Mouse (Mus musculus) mammary gland, adult 2 months (tissue): ENCODE data around the gene Trim26. TPM values are rescaled to one million over a fixed set of nuclear protein-coding genes. Genes with fewer than 3 reads are reported as not detected.

Experiments
- polyA plus RNA-seq: library from polyadenylated mRNA; depleted of rRNA; stranded (reverse); fragments of >200 nt; gene quantifications from 2 replicates; pipeline ENCODE4 v1.2.3, GENCODE M21; 2012; ENCODE audit warnings: low replicate concordance; rRNA removed

Gene Trim26
- polyA plus RNA-seq, result 40.7 and 59.8 TPM in 2 replicates

DNA sequence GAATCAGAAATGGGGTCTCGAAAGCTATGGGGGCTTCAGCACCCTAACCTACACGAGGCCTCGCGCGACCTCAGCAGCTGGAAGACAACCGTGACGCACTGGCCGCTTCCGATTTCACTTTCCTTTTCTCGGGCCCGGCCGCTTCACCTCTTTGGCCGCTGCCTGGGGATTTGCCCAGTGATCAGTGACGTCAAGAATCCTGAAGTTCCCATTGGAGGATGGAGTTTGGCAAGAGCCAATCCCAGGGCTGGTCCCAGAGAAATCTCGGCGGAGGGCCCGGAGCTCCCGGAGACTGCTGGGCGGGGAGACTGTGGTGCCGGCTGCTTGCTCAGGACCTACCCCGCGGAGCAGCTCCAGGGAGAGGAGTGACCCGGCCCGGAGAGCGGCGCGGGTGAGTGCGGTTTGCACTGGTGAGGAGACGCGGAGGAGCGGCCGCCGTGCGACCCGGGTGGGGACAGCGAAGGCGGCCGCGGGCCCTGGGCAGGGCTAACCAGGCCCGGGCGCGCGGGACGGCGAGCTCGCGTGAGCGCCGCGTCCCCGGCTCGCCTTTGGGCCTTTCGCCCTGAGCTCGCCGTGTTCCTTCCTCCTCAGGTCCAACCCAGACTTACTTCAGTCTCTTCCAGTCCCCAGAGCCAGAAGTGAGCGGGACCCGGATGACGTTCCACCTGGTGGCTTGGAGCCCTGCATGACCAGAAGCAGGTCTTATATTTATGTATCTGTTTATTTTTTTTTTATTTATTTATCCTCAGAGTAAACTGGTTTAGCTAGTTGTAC is at the start of gene Trim26:
Trim26 (plus strand) TSS at position 261 of the 774 bp plus-strand sequence.

DNA sequence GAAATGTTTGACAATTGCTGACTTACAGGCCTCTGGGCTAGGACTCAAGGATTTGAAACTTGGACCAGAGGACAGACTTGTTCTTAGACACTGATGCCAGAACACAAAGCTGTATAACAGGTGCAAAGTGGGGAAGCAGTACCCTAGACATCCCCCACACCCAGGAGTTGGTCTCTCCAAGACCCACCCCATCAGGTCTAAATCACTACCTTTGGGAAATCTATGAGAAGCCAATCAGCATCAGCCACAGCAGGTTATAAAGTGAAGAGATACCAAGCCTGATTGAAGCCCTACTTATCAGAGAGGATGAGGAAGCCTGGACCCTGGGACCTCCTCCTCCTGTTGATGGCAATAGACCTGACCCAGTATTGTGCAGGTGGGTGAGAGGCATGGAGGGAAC is 25.1 kb upstream of the Trim26 start, which contains the start of gene H2-M10.6:
H2-M10.6 (plus strand) TSS at position 301 of the 400 bp plus-strand sequence.

DNA sequence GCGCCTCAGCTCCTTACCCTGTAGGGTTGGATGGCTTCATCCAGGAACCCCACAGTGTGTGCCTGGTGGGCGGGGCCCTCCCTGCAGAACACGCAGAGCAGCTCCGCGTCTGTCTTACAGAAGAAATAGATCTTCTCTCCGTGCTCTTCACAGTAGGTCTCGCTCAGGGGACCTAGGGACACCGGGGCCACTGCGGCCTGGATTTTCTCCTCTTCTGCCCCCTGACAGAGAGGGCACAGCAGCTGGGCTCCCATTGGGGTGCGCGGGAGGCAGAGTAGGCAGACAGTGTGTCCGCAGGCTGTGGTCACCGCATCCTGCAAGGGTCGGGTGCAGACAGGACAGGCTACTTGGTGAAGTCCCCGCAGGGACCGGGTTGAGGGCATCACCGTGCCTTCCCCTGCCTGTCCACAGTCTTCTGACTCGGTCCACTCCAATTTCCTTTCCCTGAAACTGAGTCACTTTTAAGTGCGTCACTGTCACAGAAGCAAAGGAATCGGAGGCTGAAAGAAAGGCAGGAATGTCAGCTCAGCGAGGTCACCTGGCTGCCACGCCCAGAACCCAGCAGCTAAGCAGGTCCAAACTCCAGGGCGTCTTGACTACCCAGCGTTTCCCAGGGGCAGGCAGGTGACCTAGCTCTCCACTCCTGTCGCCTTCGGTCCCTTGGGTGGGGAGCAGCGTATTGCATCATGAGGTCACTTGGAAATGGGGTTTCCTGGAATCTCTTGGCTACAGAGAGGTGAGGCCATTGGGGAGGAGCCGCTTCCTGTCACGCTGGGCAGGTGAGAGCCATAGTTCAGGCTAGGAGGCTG is 30.0 kb downstream of the Trim26 start, which contains the start of gene Trim15:
Trim15 (minus strand) TSS at position 492 of the 809 bp plus-strand sequence.

DNA sequence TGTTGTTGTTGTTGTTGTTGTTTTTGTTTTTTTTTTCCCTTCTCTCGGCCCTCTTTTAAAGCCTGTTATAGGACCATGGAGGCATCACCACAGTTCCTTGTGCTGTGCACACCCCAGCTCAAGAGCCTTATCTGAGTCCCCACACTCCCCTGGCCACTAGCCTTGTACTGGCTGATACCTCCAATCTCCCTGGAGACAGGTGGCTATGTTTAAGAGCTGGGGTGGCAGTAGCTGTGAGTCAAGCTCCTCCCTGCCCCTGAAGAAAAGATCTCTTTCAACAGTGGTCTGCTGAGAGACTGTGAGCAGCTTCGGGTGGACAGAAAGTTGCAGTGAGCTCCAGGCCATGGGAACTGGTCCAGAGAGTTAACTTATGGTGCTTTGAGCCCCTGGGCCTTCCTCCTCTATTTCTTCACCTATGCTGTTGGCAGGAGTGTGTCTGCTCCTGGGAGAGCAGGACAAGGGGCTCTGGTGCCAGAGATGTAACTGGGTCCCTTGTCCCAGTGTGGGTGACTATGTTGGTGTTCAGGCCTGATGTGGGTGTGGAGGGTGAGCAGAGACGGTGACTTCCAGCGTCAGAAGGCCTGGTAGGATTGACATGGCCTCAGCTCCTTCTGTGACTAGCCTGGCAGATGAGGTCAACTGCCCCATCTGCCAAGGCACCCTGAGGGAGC is 32.5 kb downstream of the Trim26 start, which contains the start of gene Trim10:
Trim10 (plus strand) TSS at position 291 of the 671 bp plus-strand sequence.

DNA sequence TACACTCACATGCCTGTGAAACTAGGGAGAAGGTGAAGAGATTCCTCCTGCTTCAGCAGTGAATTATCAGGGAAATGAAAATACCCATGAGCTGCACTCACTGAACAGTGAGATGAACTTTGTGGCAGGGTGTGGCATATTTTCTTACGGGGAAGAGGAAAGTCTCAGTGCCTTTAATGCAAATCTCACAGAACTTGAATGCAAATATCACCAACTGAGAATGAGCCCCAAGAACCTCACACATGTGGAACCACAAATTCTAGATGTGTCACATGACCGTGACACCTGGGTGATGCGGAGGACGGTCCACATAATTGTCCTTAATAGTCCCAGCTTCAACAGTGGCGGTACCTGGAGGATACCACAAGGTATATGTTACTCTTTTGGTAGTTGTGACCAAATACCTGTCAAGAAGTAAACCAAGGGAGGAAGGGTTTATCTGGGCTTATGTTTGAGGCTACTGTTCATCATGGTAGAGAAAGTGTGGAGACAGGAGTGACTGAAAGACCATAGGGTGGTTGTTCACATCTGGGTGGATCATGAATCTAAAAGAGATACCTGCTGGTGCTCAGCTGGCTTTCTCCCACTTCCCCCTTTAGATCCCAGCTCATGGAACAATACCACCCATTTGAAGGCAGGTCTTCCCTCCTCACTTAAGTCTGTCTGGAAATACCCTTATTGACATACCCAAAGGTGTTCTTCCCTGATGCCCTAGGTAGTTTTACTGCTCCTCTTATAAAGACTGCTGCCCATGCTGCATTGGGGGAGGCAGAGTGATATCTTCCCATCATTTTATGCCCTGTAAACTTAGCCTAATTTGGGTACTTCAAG is 53.4 kb downstream of the Trim26 start, which contains the start of gene Trim40:
Trim40 (minus strand) TSS at position 51 of the 831 bp plus-strand sequence.

DNA sequence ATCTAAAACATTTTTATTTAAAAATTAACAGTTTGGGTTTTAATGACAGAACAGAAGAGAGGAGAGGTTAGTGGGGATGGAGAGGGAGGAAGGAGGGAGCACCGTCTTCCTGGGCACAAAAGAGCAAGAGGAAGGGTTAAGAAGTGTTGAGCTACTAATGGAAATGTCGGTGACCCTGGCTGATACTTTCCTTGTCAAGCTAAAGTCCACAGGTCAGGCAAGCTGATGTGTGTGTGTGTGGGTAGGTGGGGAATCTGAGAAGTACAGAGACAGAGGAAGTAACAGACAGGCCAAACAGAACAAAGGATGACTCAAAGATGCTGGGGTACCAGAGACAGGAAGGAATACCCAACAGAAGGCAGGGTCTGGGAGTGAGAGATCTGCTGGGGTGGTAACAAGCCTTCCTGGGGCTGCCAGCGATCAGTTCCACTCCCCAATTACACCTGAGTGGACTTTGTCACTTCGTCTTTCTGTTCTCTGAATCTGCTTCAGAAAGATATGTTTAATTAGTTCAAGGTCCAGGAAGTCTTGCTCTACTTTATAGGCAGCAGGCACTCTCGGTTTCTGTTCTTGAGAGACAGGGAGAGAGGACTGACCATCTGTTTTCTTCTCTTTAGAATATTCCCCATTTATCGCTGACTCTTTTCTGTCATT is 60.7 kb downstream of the Trim26 start, which contains the start of gene Trim31:
Trim31 (plus strand) TSS at position 567 of the 654 bp plus-strand sequence.

Other genes starting within 250 kb of the Trim26 start
- 0.97 and 1.9 TPM in 2 replicates for gene H2-M9, start 194.5 kb upstream of the Trim26 start, polyA plus RNA-seq
- not detected in 2 replicates for gene H2-M1, start 164.9 kb upstream of the Trim26 start, polyA plus RNA-seq
- gene H2-M10.5, start 64.2 kb upstream of the Trim26 start, polyA plus RNA-seq, result not detected in 2 replicates
- not detected in 2 replicates for gene H2-M10.6, start 25.0 kb upstream of the Trim26 start, polyA plus RNA-seq
- not detected in 2 replicates for gene Trim15, start 30.1 kb downstream of the Trim26 start, polyA plus RNA-seq
- gene Trim10, start 32.4 kb downstream of the Trim26 start, polyA plus RNA-seq, result not detected in 2 replicates
- gene Trim40, start 53.0 kb downstream of the Trim26 start, polyA plus RNA-seq, result 0.07 TPM in 1 of 2 replicates, not detected in the other
- not detected in 2 replicates for gene Trim31, start 61.0 kb downstream of the Trim26 start, polyA plus RNA-seq
- 5.6 and 7.9 TPM in 2 replicates for gene Rnf39, start 105.8 kb downstream of the Trim26 start, polyA plus RNA-seq
- gene Ppp1r11, start 114.6 kb downstream of the Trim26 start, polyA plus RNA-seq, result 36.0 and 37.2 TPM in 2 replicates
- gene Znrd1, start 121.4 kb downstream of the Trim26 start, polyA plus RNA-seq, result 19.6 and 23.2 TPM in 2 replicates
- 0.75 and 3.1 TPM in 2 replicates for gene Znrd1as, start 121.5 kb downstream of the Trim26 start, polyA plus RNA-seq
- gene 2410137M14Rik, start 144.1 kb downstream of the Trim26 start, polyA plus RNA-seq, result not detected in 2 replicates
- gene H2-M5, start 152.4 kb downstream of the Trim26 start, polyA plus RNA-seq, result 0.14 and 0.27 TPM in 2 replicates
- 1.8 and 3.7 TPM in 2 replicates for gene Zfp57, start 164.0 kb downstream of the Trim26 start, polyA plus RNA-seq
- gene Mog, start 186.3 kb downstream of the Trim26 start, polyA plus RNA-seq, result 0.06 TPM in 1 of 2 replicates, not detected in the other
- gene Gabbr1, start 208.8 kb downstream of the Trim26 start, polyA plus RNA-seq, result 29.6 and 40.7 TPM in 2 replicates